Mouse (Mus musculus) stomach, postnatal 0 days (tissue): Measurements from ENCODE around the gene Tm4sf20. TPM values are rescaled to one million over a fixed set of nuclear protein-coding genes. Genes with fewer than 3 reads are reported as not detected.

Source experiments
- ATAC-seq: fragments of 200-750 bp; cut with Nextera tagmentation; 2 replicates; pipeline ENCODE4 v1.8.0; 2017; ENCODE audit not compliant: low FRiP score, low TSS enrichment
- DNase-seq: peaks from one replicate; pipeline ENCODE4 v3.0.0-alpha.2; 2016; ENCODE audit warnings: low spot score
- H3K27ac ChIP-seq: fragments of 300-500 bp; sonication (generic); replicated peaks from 2 replicates; pipeline ENCODE4 v1.5.1; 2014; ENCODE audit warnings: mild to moderate bottlenecking, control low read depth
- H3K27me3 ChIP-seq: fragments of 300-500 bp; sonication (generic); 2 replicates; pipeline ENCODE4 v1.6.1; 2014; ENCODE audit warnings: low read length; ENCODE audit not compliant: control insufficient read depth, insufficient read depth
- H3K36me3 ChIP-seq: fragments of 300-500 bp; sonication (generic); 2 replicates; pipeline ENCODE4 v1.6.1; 2014; ENCODE audit warnings: low read length, mixed read lengths; ENCODE audit not compliant: control insufficient read depth, insufficient read depth
- H3K4me1 ChIP-seq: fragments of 300-500 bp; sonication (generic); replicated peaks from 2 replicates; pipeline ENCODE4 v1.6.1; 2014; ENCODE audit warnings: antibody characterized with exemption; ENCODE audit not compliant: control insufficient read depth, insufficient read depth
- H3K4me2 ChIP-seq: fragments of 300-500 bp; sonication (generic); replicated peaks from 2 replicates; pipeline ENCODE4 v1.6.1; 2014; ENCODE audit warnings: low read depth, mild to moderate bottlenecking, control low read depth, moderate library complexity
- H3K4me3 ChIP-seq: fragments of 300-500 bp; sonication (generic); 2 replicates; pipeline ENCODE4 v1.5.1; 2014; ENCODE audit warnings: low read depth, low read length, control low read depth
- H3K9ac ChIP-seq: fragments of 300-500 bp; sonication (generic); 2 replicates; pipeline ENCODE4 v1.6.1; 2014; ENCODE audit warnings: mild to moderate bottlenecking, low read length, control low read depth, mixed read lengths
- H3K9me3 ChIP-seq: fragments of 300-500 bp; sonication (generic); 2 replicates; pipeline ENCODE4 v1.6.1; 2016; ENCODE audit warnings: low read length; ENCODE audit not compliant: control insufficient read depth
- CTCF ChIP-seq: IDR thresholded peaks from 2 replicates; pipeline ENCODE4 v1.5.1; 2016; ENCODE audit warnings: antibody characterized with exemption, low read depth, mild to moderate bottlenecking, moderate library complexity
- EP300 ChIP-seq: optimal IDR thresholded peaks from 2 replicates; pipeline ENCODE3; 2016; ENCODE audit warnings: antibody characterized with exemption
- WGBS: fragments of 180-500 bp; shearing (Covaris S2); extraction: QIAGEN DNeasy Blood & Tissue Kit; methylation state at CpG from one replicate; pipeline ENCODE4 v1.1.7; 2014; 5-methylcytosine and 5-hydroxymethylcytosine counted together
- polyA plus RNA-seq: library from polyadenylated mRNA; unstranded; fragments of >200 nt; fragmentation: Nextera tagmentation; extraction: Ambion mirVana; gene quantifications from 2 replicates; pipeline ENCODE4 v1.2.1, GENCODE M21; 2015

Tm4sf20 gene
- polyA plus RNA-seq, 1 experiment from 2014 or later, result 1.0 TPM

DNA sequence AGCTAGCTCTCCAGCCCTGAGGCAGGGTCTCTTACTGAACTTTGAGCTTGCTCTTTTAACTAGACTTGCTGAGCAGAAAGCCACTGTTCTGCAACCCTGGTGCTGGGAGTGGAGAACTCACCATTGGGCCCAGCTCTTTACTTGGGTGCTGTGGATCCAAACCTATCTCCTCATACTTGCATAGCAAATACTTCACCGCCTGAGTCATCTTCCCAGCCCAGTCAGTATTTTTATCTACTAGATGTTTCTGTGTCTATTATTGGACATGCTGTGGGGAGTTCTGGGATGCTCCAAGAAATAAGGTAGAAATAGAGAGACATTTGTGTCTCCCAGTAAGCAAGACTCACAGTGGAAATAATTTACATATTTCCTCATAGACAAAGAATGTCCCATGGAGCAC is 35.8 kb upstream of the Tm4sf20 start:
- Histone ChIP-seq H3K4me1 (no peaks in the 10 kb centered on the region), H3K4me2 (no peak overlapping the region), H3K4me3 (no peak overlapping the region), H3K27me3 (no peaks in the 10 kb centered on the region), H3K36me3 (no peaks in the 10 kb centered on the region), H3K9me3 (no peaks in the 10 kb centered on the region), H3K27ac (no peak overlapping the region), H3K9ac (no peak overlapping the region)
- TF ChIP-seq CTCF (no peak), EP300 (no peak)
- WGBS, result 89% methylated on average over 1 of the region's 1 CpGs
- no peak for DNase-seq
- ATAC-seq, result no peak

GRCm38 (mm10) chr1:82803608-82804007 is 35.3 kb upstream of the Tm4sf20 start:
- H3K9me3 ChIP-seq, result no peaks in the 10 kb centered on the region
- no peaks in the 10 kb centered on the region for H3K27me3 ChIP-seq
- no peak for ATAC-seq
- H3K9ac ChIP-seq, result no peak overlapping the region
- H3K27ac ChIP-seq, result no peak overlapping the region
- peak; percentile 49 for DNase-seq
- WGBS, result 83% methylated on average over 7 of the region's 7 CpGs
- no peak overlapping the region for H3K4me3 ChIP-seq
- TF ChIP-seq EP300 (no peak), CTCF (peak; percentile 68)
- no peaks in the 10 kb centered on the region for H3K4me1 ChIP-seq
- no peak overlapping the region for H3K4me2 ChIP-seq
- H3K36me3 ChIP-seq, result no peaks in the 10 kb centered on the region

GRCm38 (mm10) chr1:82801105-82801783 is 33.0 kb upstream of the Tm4sf20 start:
- no peak for ATAC-seq
- no peak for TF ChIP-seq EP300
- no peak for TF ChIP-seq CTCF
- no peak overlapping the region for H3K27ac ChIP-seq
- no peaks in the 10 kb centered on the region for H3K4me1 ChIP-seq
- no peak overlapping the region for H3K9ac ChIP-seq
- no peak overlapping the region for H3K4me3 ChIP-seq
- H3K9me3 ChIP-seq, result no peaks in the 10 kb centered on the region
- no peak overlapping the region for H3K4me2 ChIP-seq
- no peak for DNase-seq
- 67% methylated on average over 12 of the region's 12 CpGs for WGBS
- H3K36me3 ChIP-seq, result no peaks in the 10 kb centered on the region
- H3K27me3 ChIP-seq, result no peaks in the 10 kb centered on the region

DNA sequence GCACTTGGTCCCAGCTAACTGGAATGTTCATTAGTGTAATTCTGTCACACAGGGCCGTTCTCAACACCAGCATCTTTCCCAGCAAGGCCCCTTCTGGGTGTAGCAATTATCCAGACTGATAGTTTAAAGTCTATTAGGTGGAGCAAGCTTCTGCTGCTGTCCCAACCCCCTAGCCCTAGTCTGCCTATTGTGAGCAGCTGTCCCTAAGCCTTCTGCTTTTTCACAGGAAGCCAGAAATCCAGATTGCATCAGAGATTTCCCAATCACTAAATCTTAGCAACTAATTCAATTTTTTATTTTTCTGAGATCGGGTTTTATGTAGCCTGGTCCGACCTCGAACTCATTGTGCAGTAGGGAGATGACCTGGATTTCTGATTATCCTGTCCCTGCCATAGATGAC is 30.7 kb upstream of the Tm4sf20 start:
- H3K27me3 ChIP-seq, result no peaks in the 10 kb centered on the region
- DNase-seq (no peak), ATAC-seq (no peak)
- H3K9me3 ChIP-seq, result no peaks in the 10 kb centered on the region
- no peak overlapping the region for H3K27ac ChIP-seq
- no peak overlapping the region for H3K9ac ChIP-seq
- WGBS, result 58% methylated on average over 4 of the region's 4 CpGs
- H3K4me2 ChIP-seq, result no peak overlapping the region
- no peak overlapping the region for H3K4me3 ChIP-seq
- H3K4me1 ChIP-seq, result no peaks in the 10 kb centered on the region
- TF ChIP-seq CTCF (no peak), EP300 (no peak)
- no peaks in the 10 kb centered on the region for H3K36me3 ChIP-seq

DNA sequence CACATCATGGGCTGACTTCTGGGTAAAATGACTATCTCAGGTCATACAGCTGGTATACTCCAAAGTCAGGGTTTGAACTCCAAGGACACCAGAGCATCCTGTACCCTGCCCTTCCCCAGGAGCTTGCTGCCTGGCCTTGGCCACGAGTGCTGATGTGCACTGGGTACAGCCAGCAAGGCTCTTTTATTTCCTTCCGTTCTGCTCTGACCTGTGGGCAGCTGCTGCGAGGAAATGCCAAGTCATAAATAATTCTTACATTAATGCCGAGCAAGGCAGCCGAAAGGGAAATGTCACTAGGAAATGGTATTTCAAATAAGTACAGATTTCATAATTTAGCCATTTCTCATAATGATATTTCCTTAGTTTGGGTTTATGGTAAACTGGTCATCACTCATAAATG is 30.0 kb upstream of the Tm4sf20 start:
- Histone ChIP-seq H3K4me1 (no peaks in the 10 kb centered on the region), H3K27me3 (no peaks in the 10 kb centered on the region), H3K4me3 (no peak overlapping the region), H3K4me2 (no peak overlapping the region), H3K36me3 (no peaks in the 10 kb centered on the region), H3K9me3 (no peaks in the 10 kb centered on the region), H3K27ac (no peak overlapping the region), H3K9ac (no peak overlapping the region)
- ATAC-seq (no peak), DNase-seq (no peak)
- TF ChIP-seq CTCF, result no peak
- no peak for TF ChIP-seq EP300
- 49% methylated on average over 5 of the region's 5 CpGs for WGBS

DNA sequence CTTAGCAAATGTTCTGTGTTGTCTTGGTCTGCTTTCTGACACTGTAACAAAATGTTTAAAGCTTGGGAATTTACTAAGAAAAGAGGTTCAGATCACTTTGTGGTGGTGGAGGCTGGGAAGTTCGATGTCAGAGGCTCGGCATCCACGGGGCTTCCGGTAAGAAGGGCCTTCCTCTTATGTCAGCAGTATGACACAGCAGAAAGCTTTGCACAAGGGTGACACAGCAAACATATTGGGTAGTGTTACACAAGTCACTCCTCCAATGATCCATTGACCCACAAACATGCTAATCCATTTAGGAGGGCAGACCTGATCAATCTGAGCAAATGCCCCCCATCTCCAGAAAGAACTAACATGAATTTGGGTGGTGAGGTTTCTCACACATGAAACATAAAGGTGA is 28.8 kb upstream of the Tm4sf20 start:
- no peak overlapping the region for H3K9ac ChIP-seq
- H3K4me3 ChIP-seq, result no peak overlapping the region
- no peaks in the 10 kb centered on the region for H3K27me3 ChIP-seq
- DNase-seq (no peak), ATAC-seq (no peak)
- H3K4me2 ChIP-seq, result no peak overlapping the region
- no peak overlapping the region for H3K27ac ChIP-seq
- no peaks in the 10 kb centered on the region for H3K4me1 ChIP-seq
- no peaks in the 10 kb centered on the region for H3K36me3 ChIP-seq
- 86% methylated on average over 4 of the region's 4 CpGs for WGBS
- TF ChIP-seq CTCF, result no peak
- no peak for TF ChIP-seq EP300
- H3K9me3 ChIP-seq, result no peaks in the 10 kb centered on the region
